Mouse (Mus musculus) midbrain, embryonic 14.5 days (tissue): ENCODE results near the gene Kazn. TPM values are rescaled to one million over a fixed set of nuclear protein-coding genes. Genes with fewer than 3 reads are reported as not detected.

Experiments
- ATAC-seq: fragments of 200-750 bp; cut with Nextera tagmentation; 2 replicates; pipeline ENCODE4 v1.8.0; 2017; ENCODE audit warnings: moderate number of reproducible peaks, moderate library complexity; ENCODE audit not compliant: low FRiP score, low TSS enrichment
- DNase-seq: peaks from one replicate; pipeline ENCODE4 v3.0.0-alpha.2; 2015
- H3K27ac ChIP-seq: fragments of 300-500 bp; sonication (generic); replicated peaks from 2 replicates; pipeline ENCODE4 v1.5.1; 2014; ENCODE audit warnings: mild to moderate bottlenecking, low read depth, low read length, moderate library complexity
- H3K27me3 ChIP-seq: fragments of 300-500 bp; sonication (generic); 2 replicates; pipeline ENCODE4 v1.6.1; 2014; ENCODE audit warnings: low read length, control low read depth, mixed read lengths; ENCODE audit not compliant: control insufficient read depth, insufficient read depth
- H3K36me3 ChIP-seq: fragments of 300-500 bp; sonication (generic); 2 replicates; pipeline ENCODE4 v1.6.1; 2014; ENCODE audit warnings: low read length, control low read depth; ENCODE audit not compliant: control insufficient read depth, insufficient read depth
- H3K4me1 ChIP-seq: fragments of 300-500 bp; sonication (generic); 2 replicates; pipeline ENCODE4 v1.6.1; 2014; ENCODE audit warnings: mild to moderate bottlenecking, antibody characterized with exemption, low read length, control low read depth; ENCODE audit not compliant: control insufficient read depth, insufficient read depth
- H3K4me2 ChIP-seq: fragments of 300-500 bp; sonication (generic); 2 replicates; pipeline ENCODE4 v1.6.1; 2014; ENCODE audit warnings: mild to moderate bottlenecking, low read length, moderate library complexity
- H3K4me3 ChIP-seq: fragments of 300-500 bp; sonication (generic); replicated peaks from 2 replicates; pipeline ENCODE4 v1.5.1; 2014; ENCODE audit warnings: low read depth, low read length
- H3K9ac ChIP-seq: fragments of 300-500 bp; sonication (generic); replicated peaks from 2 replicates; pipeline ENCODE4 v1.6.1; 2014; ENCODE audit warnings: mild to moderate bottlenecking, low read length, moderate library complexity
- H3K9me3 ChIP-seq: fragments of 300-500 bp; sonication (generic); 2 replicates; pipeline ENCODE4 v1.6.1; 2016; ENCODE audit warnings: low read length, control low read depth, mixed read lengths; ENCODE audit not compliant: control insufficient read depth
- WGBS: fragments of 180-500 bp; shearing (Covaris S2); extraction: QIAGEN DNeasy Blood & Tissue Kit; methylation state at CpG from one replicate; pipeline ENCODE4 v1.1.7; 2014; 5-methylcytosine and 5-hydroxymethylcytosine counted together
- polyA plus RNA-seq: library from polyadenylated mRNA; unstranded; fragments of >200 nt; fragmentation: Nextera tagmentation; extraction: Ambion mirVana; gene quantifications from 2 replicates; pipeline ENCODE4 v1.2.1, GENCODE M21; 2014

The Kazn gene
- polyA plus RNA-seq, 1 experiment from 2014 or later, result 19.9 TPM

GRCm38 (mm10) chr4:142162102-142162501, 77.1 kb downstream of the Kazn start:
- Histone ChIP-seq H3K4me3 (no peak overlapping the region), H3K27me3 (no peaks in the 10 kb centered on the region), H3K9me3 (0 out of 2 replicates have a peak, but pooled peaks cover 2% of the 10 kb centered on the region), H3K9ac (no peak overlapping the region), H3K4me2 (no peak overlapping the region), H3K36me3 (peaks cover 6% of the 10 kb centered on the region; the same call in 1 of the 2 replicates), H3K27ac (no peak overlapping the region), H3K4me1 (0 out of 2 replicates have a peak, but pooled peaks cover 4% of the 10 kb centered on the region)
- DNase-seq, result no peak
- ATAC-seq, result no peak
- WGBS, result 100% methylated on average over 2 of the region's 2 CpGs

GRCm38 (mm10) chr4:142160041-142160440, 79.2 kb downstream of the Kazn start:
- Histone ChIP-seq H3K27me3 (no peaks in the 10 kb centered on the region), H3K36me3 (peaks cover 6% of the 10 kb centered on the region; the same call in 1 of the 2 replicates), H3K4me2 (no peak overlapping the region), H3K4me1 (no peaks in the 10 kb centered on the region), H3K9ac (no peak overlapping the region), H3K27ac (no peak overlapping the region), H3K4me3 (no peak overlapping the region), H3K9me3 (0 out of 2 replicates have a peak, but pooled peaks cover 2% of the 10 kb centered on the region)
- ATAC-seq, result no peak
- 44% methylated on average over 8 of the region's 8 CpGs for WGBS
- no peak for DNase-seq

- H3K27me3 ChIP-seq, result no peaks in the 10 kb centered on the region
- peaks cover 6% of the 10 kb centered on the region; the same call in 1 of the 2 replicates for H3K36me3 ChIP-seq
- WGBS, result 88% methylated on average over 5 of the region's 5 CpGs
- no peak overlapping the region for H3K4me3 ChIP-seq
- no peak overlapping the region for H3K9ac ChIP-seq
- H3K4me1 ChIP-seq, result no peaks in the 10 kb centered on the region
- DNase-seq, result no peak
- H3K4me2 ChIP-seq, result no peak overlapping the region
- no peak overlapping the region for H3K27ac ChIP-seq
- ATAC-seq, result no peak
- H3K9me3 ChIP-seq, result no peaks in the 10 kb centered on the region
These were observed 82.7 kb downstream of the Kazn start for GRCm38 (mm10) chr4:142156506-142156905.

GRCm38 (mm10) chr4:142154246-142154645, 85.0 kb downstream of the Kazn start:
- DNase-seq (no peak), ATAC-seq (no peak)
- Histone ChIP-seq H3K9ac (no peak overlapping the region), H3K36me3 (peaks cover 22% of the 10 kb centered on the region), H3K27ac (no peak overlapping the region), H3K27me3 (no peaks in the 10 kb centered on the region), H3K4me2 (no peak overlapping the region), H3K4me1 (no peaks in the 10 kb centered on the region), H3K4me3 (no peak overlapping the region), H3K9me3 (no peaks in the 10 kb centered on the region)
- 63% methylated on average over 11 of the region's 11 CpGs for WGBS

- 3% methylated on average over 2 of the region's 2 CpGs for WGBS
- peak; percentile 77 for ATAC-seq
These were observed 85.7 kb downstream of the Kazn start for GRCm38 (mm10) chr4:142153526-142153925.

GRCm38 (mm10) chr4:142152733-142153422, 86.3 kb downstream of the Kazn start:
- DNase-seq (no peak), ATAC-seq (no peak)
- Histone ChIP-seq H3K4me1 (no peaks in the 10 kb centered on the region), H3K36me3 (peaks cover 31% of the 10 kb centered on the region), H3K27me3 (no peaks in the 10 kb centered on the region), H3K4me2 (no peak overlapping the region), H3K9ac (no peak overlapping the region), H3K9me3 (no peaks in the 10 kb centered on the region), H3K4me3 (no peak overlapping the region), H3K27ac (no peak overlapping the region)
- WGBS, result 73% methylated on average over 8 of the region's 8 CpGs

More at GRCm38 (mm10) chr4:142153526-142153925, 85.7 kb downstream of the Kazn start:
- no peak overlapping the region for H3K4me3 ChIP-seq
- H3K36me3 ChIP-seq, result peaks cover 28% of the 10 kb centered on the region
- no peaks in the 10 kb centered on the region for H3K9me3 ChIP-seq
- DNase-seq, result peak; percentile 95
- no peaks in the 10 kb centered on the region for H3K4me1 ChIP-seq
- H3K27me3 ChIP-seq, result no peaks in the 10 kb centered on the region
- no peak overlapping the region for H3K4me2 ChIP-seq
- 0 out of 2 replicates have a peak overlapping the region, but pooled peaks have one; percentile 6 for H3K27ac ChIP-seq
- no peak overlapping the region for H3K9ac ChIP-seq

GRCm38 (mm10) chr4:142150086-142150485, 89.1 kb downstream of the Kazn start:
- no peak overlapping the region for H3K4me3 ChIP-seq
- ATAC-seq, result no peak
- 81% methylated on average over 2 of the region's 2 CpGs for WGBS
- H3K4me2 ChIP-seq, result no peak overlapping the region
- H3K9ac ChIP-seq, result no peak overlapping the region
- H3K27ac ChIP-seq, result no peak overlapping the region
- DNase-seq, result no peak
- H3K9me3 ChIP-seq, result no peaks in the 10 kb centered on the region
- H3K4me1 ChIP-seq, result no peaks in the 10 kb centered on the region
- H3K36me3 ChIP-seq, result peaks cover 53% of the 10 kb centered on the region
- H3K27me3 ChIP-seq, result no peaks in the 10 kb centered on the region

GRCm38 (mm10) chr4:142149202-142149601, 90.0 kb downstream of the Kazn start:
- no peak overlapping the region for H3K4me2 ChIP-seq
- DNase-seq (no peak), ATAC-seq (no peak)
- H3K36me3 ChIP-seq, result peaks cover 60% of the 10 kb centered on the region
- 80% methylated on average over 9 of the region's 9 CpGs for WGBS
- no peaks in the 10 kb centered on the region for H3K4me1 ChIP-seq
- 0 out of 2 replicates have a peak, but pooled peaks cover 3% of the 10 kb centered on the region for H3K9me3 ChIP-seq
- no peaks in the 10 kb centered on the region for H3K27me3 ChIP-seq
- H3K4me3 ChIP-seq, result no peak overlapping the region
- H3K9ac ChIP-seq, result no peak overlapping the region
- H3K27ac ChIP-seq, result no peak overlapping the region

- DNase-seq (no peak), ATAC-seq (no peak)
- WGBS, result 98% methylated on average over 10 of the region's 10 CpGs
- H3K9ac ChIP-seq, result no peak overlapping the region
- H3K9me3 ChIP-seq, result 0 out of 2 replicates have a peak, but pooled peaks cover 3% of the 10 kb centered on the region
- H3K4me3 ChIP-seq, result no peak overlapping the region
- H3K27me3 ChIP-seq, result no peaks in the 10 kb centered on the region
- no peaks in the 10 kb centered on the region for H3K4me1 ChIP-seq
- no peak overlapping the region for H3K4me2 ChIP-seq
- peaks cover 68% of the 10 kb centered on the region for H3K36me3 ChIP-seq
- no peak overlapping the region for H3K27ac ChIP-seq
These were observed 91.5 kb downstream of the Kazn start for GRCm38 (mm10) chr4:142147671-142148070.
